17 mouse cellular contexts compared by ENCODE assay signal in genomic region chr10:69616953-69617352, GRCm38 (mm10).
DNase-seq lines count a peak whose midpoint lies in the region; ATAC-seq and TF ChIP-seq lines count a peak whose summit lies in the region.
"Had no signal": no experiment of that assay in that cellular context is flagged by ENCODE, and none has a peak within 500 bp of the region (broad histone marks: within the 10 kb centered on the region; RNA-seq: fewer than 3 reads in every experiment).

No protein-coding gene starts in this region.

- H3K9ac ChIP-seq in liver, adult 2 months (ENCODE audit: low read depth, low read length), result no peak overlapping the region
- no peak overlapping the region for H3K9ac ChIP-seq in liver, postnatal 0 days (replicated peaks)
- no peak overlapping the region for H3K9ac ChIP-seq in heart, postnatal 0 days (replicated peaks; ENCODE audit: low read depth, low read length)
- H3K9ac ChIP-seq: embryonic facial prominence, embryonic 15.5 days; forebrain, embryonic 13.5 days; hindbrain, embryonic 12.5 days; midbrain, embryonic 13.5 days had no signal

- no peak for TF ChIP-seq CTCF in liver, adult 2 months (IDR thresholded peaks at IDR 0.05; ENCODE audit: low read depth, low read length)
- no peak for TF ChIP-seq CTCF in liver, postnatal 0 days (IDR thresholded peaks at IDR 0.05; ENCODE audit: low read depth)
- TF ChIP-seq CTCF in heart, postnatal 0 days (IDR thresholded peaks at IDR 0.05; ENCODE audit: low read depth), result no peak

- ATAC-seq in liver, postnatal 0 days, result no peak
- ATAC-seq in heart, postnatal 0 days (ENCODE audit: insufficient read depth, low read depth), result no peak
- ATAC-seq: forebrain, embryonic 13.5 days; midbrain, embryonic 13.5 days had no signal

- H3K79me2 ChIP-seq in liver, adult 2 months (ENCODE audit: control insufficient read depth, insufficient read depth, low read length), result no peaks in the 10 kb centered on the region

- no peak overlapping the region for H3K4me2 ChIP-seq in liver, postnatal 0 days (ENCODE audit: low read depth, low read length)
- peak overlapping the region; percentile 42; the same call in 1 of the 2 replicates for H3K4me2 ChIP-seq in heart, postnatal 0 days (ENCODE audit: low read depth, low read length)
- H3K4me2 ChIP-seq: embryonic facial prominence, embryonic 15.5 days; forebrain, embryonic 13.5 days; hindbrain, embryonic 12.5 days; midbrain, embryonic 13.5 days had no signal

- H3K36me3 ChIP-seq in liver, adult 2 months (ENCODE audit: control insufficient read depth, insufficient read depth, low read length), result no peaks in the 10 kb centered on the region
- no peaks in the 10 kb centered on the region for H3K36me3 ChIP-seq in liver, postnatal 0 days (replicated peaks; ENCODE audit: insufficient read depth, low read length)
- H3K36me3 ChIP-seq in heart, postnatal 0 days (replicated peaks; ENCODE audit: control insufficient read depth, insufficient read depth, low read length), result no peaks in the 10 kb centered on the region
- H3K36me3 ChIP-seq: embryonic facial prominence, embryonic 15.5 days; hindbrain, embryonic 12.5 days; midbrain, embryonic 13.5 days had no signal

- TF ChIP-seq POLR2A in liver, adult 2 months (IDR thresholded peaks at IDR 0.05; ENCODE audit: extremely low read depth, insufficient read depth, low read length), result no peak

- TF ChIP-seq EP300 in liver, postnatal 0 days (IDR thresholded peaks at IDR 0.05; ENCODE audit: low read depth), result no peak
- TF ChIP-seq EP300 in heart, postnatal 0 days (IDR thresholded peaks at IDR 0.05; ENCODE audit: low read depth), result no peak

- H3K27me3 ChIP-seq in liver, adult 2 months (ENCODE audit: control insufficient read depth, insufficient read depth, low read length), result no peaks in the 10 kb centered on the region
- H3K27me3 ChIP-seq in liver, postnatal 0 days (ENCODE audit: insufficient read depth, low read length), result no peaks in the 10 kb centered on the region
- H3K27me3 ChIP-seq in heart, postnatal 0 days (ENCODE audit: control insufficient read depth, insufficient read depth, low read length), result no peaks in the 10 kb centered on the region
- H3K27me3 ChIP-seq: embryonic facial prominence, embryonic 15.5 days; forebrain, embryonic 13.5 days; hindbrain, embryonic 12.5 days; midbrain, embryonic 13.5 days had no signal

- no peak overlapping the region for H3K4me3 ChIP-seq in liver, adult 2 months (ENCODE audit: insufficient read depth, low read depth, low read length)
- H3K4me3 ChIP-seq in liver, postnatal 0 days (ENCODE audit: low read depth, low read length), result no peak overlapping the region
- no peak overlapping the region for H3K4me3 ChIP-seq in heart, postnatal 0 days (ENCODE audit: low read depth, low read length)
- H3K4me3 ChIP-seq: embryonic facial prominence, embryonic 15.5 days; forebrain, embryonic 13.5 days; hindbrain, embryonic 12.5 days; midbrain, embryonic 13.5 days had no signal

- DNase-seq in cerebellum, postnatal 25 days, result peak; percentile 31 to 63
- DNase-seq in cerebellum, postnatal 4 days (ENCODE audit: low spot score in 2 of 2), result no peak
- DNase-seq in liver, adult 2 months (ENCODE audit: extremely low read depth, low read depth, low spot score), result peak; percentile 14
- no peak for DNase-seq in liver, postnatal 0 days
- DNase-seq in gastrocnemius, postnatal 10 days, result peak; percentile 57
- DNase-seq in heart, postnatal 0 days (ENCODE audit: low spot score), result no peak
- DNase-seq in kidney, adult 9 months, result no peak
- no peak for DNase-seq in kidney, postnatal 4 days
- DNase-seq: adrenal gland, postnatal 25 days; lung, adult 2 months; right cerebral cortex, postnatal 14 days; thymus, adult 2 months had no signal

- H3K9me3 ChIP-seq in liver, postnatal 0 days (ENCODE audit: low read length), result no peaks in the 10 kb centered on the region
- no peaks in the 10 kb centered on the region for H3K9me3 ChIP-seq in heart, postnatal 0 days (replicated peaks; ENCODE audit: control insufficient read depth, low read length)
- H3K9me3 ChIP-seq: embryonic facial prominence, embryonic 15.5 days; forebrain, embryonic 13.5 days; hindbrain, embryonic 12.5 days; midbrain, embryonic 13.5 days had no signal

- no peaks in the 10 kb centered on the region for H3K4me1 ChIP-seq in liver, adult 2 months (ENCODE audit: control insufficient read depth, insufficient read depth, low read length)
- H3K4me1 ChIP-seq in liver, postnatal 0 days (ENCODE audit: insufficient read depth), result no peaks in the 10 kb centered on the region
- peaks cover 29% of the 10 kb centered on the region for H3K4me1 ChIP-seq in heart, postnatal 0 days (ENCODE audit: control insufficient read depth, insufficient read depth)
- H3K4me1 ChIP-seq: forebrain, embryonic 13.5 days; hindbrain, embryonic 12.5 days had no signal

- 88% methylated on average over 3 of the region's 3 CpGs for WGBS in liver, adult 2 months
- 79% methylated on average over 3 of the region's 3 CpGs for WGBS in liver, postnatal 0 days (ENCODE audit: insufficient replicate concordance)
- 65% methylated on average over 3 of the region's 3 CpGs for WGBS in heart, postnatal 0 days

- no peak overlapping the region for H3K27ac ChIP-seq in liver, adult 2 months (replicated peaks; ENCODE audit: insufficient read depth, low read depth, low read length)
- no peak overlapping the region for H3K27ac ChIP-seq in liver, postnatal 0 days (ENCODE audit: low read depth)
- peak overlapping the region; percentile 73; the same call in 1 of the 2 replicates for H3K27ac ChIP-seq in heart, postnatal 0 days (ENCODE audit: low read depth)
- H3K27ac ChIP-seq: embryonic facial prominence, embryonic 15.5 days; forebrain, embryonic 13.5 days; hindbrain, embryonic 12.5 days; macrophage; midbrain, embryonic 13.5 days had no signal

Comparison
In these comparisons a context has a peak if more than half of its experiments do, and no peak if none do; other contexts are left out.
1. DNase-seq: peak in cerebellum, postnatal 25 days (2 of 2), liver, adult 2 months (single experiment) and gastrocnemius, postnatal 10 days (single experiment); none in cerebellum, postnatal 4 days (0 of 2), liver, postnatal 0 days (single experiment), heart, postnatal 0 days (single experiment), kidney, adult 9 months (single experiment) and kidney, postnatal 4 days (0 of 2).